Mouse (Mus musculus): ENCODE measurements at regions not wholly inside any gene's neighbourhood (a gene's known extent, or its start where the extent isn't known, plus 50 kb on each side); places are given as distances from the start of the nearest gene placed in this dataset.

GRCm38 (mm10) chr8:49441270-49441669 lies 597.5 kb upstream of the Tenm3 start:
- intact Hi-C loops (cut with DNase I), result no loop called here

DNA sequence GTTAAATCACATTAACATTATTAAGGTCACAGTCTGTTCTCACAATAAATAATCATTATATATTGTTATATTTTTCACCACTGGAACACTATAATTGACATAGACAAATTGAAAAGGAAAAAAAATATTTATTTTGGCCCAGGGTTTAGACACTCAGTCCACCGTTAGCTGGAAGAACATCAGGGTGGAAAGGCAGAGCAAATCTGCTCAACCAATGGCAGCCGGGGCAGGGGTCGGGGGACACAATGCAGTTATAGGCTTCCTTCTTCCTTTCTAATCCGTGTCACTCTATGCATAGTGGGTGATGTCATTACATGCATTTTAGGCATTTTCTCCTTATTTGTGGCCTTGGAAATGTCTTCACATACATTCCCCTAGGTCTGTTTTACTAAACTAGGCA lies 552.8 kb upstream of the Tenm3 start:
- intact Hi-C loops (cut with DNase I), result no loop called here

DNA sequence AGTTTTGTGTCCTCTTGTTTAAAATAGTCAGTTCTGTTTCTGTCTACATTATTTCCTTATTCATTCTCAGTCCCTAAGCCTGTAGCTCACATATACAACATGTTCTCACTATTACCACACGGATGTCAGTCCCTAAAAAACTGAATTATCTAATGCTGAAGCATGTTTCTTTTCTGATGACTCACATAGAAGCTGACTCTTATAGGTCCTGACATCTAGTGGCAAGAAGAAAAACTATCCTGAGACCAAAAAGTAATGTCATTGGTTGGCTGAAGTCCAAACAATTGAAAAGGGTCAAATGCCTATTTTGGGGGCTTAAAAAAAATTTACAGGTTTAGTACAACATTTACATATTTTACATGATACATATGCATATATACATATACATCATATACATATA lies 551.3 kb upstream of the Tenm3 start:
- intact Hi-C loops (cut with DNase I), result no loop called here

- intact Hi-C loops (cut with DNase I), result no loop called here
Measured at GRCm38 (mm10) chr8:49389525-49389924, 545.8 kb upstream of the Tenm3 start.

- intact Hi-C loops (cut with DNase I), result no loop called here
Measured at GRCm38 (mm10) chr8:49387587-49387986, 543.8 kb upstream of the Tenm3 start.

GRCm38 (mm10) chr8:49372686-49373085 lies 528.9 kb upstream of the Tenm3 start:
- intact Hi-C loops (cut with DNase I), result no loop called here

DNA sequence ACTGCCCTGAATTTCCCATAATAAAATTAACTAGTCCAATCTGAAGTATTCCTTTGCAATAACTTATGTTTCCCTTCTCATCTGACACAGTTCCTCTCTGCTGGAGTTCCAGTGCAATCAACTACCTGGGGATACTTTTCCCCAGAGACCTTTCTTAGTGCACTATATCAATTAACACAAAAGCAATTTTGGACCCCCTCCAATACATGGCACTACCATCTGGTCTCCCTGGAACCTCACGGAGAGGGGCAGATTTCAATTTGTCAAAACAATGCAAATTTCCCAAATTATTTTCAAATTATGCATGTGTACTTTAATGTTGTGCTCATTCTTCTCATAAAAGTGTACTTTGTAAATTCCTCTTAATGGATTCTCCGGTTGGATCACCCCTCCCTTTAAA lies 518.9 kb upstream of the Tenm3 start:
- intact Hi-C loops (cut with DNase I), result no loop called here

DNA sequence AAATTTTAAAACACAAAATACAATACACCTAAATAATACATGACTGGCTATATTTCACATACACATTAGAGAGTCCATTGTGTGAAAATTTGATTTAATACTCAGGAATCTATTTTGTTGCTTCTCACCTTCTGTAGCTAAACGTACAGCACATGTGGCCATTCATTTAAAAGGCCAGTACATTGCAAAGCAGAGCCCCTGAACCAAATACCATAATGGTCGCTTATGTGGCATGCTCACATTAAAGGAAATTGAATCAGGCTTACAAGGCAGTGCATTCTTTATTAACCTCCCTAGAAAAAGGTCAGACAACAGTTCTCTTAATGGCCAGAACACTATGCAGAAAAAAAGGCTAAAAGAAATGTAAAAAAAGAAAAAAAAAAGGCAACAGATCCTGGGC lies 517.7 kb upstream of the Tenm3 start:
- intact Hi-C loops (cut with DNase I), result no loop called here

GRCm38 (mm10) chr8:49360121-49360520 lies 516.4 kb upstream of the Tenm3 start:
- intact Hi-C loops (cut with DNase I), result no loop called here

GRCm38 (mm10) chr8:49359671-49360070 lies 515.9 kb upstream of the Tenm3 start:
- intact Hi-C loops (cut with DNase I), result no loop called here

DNA sequence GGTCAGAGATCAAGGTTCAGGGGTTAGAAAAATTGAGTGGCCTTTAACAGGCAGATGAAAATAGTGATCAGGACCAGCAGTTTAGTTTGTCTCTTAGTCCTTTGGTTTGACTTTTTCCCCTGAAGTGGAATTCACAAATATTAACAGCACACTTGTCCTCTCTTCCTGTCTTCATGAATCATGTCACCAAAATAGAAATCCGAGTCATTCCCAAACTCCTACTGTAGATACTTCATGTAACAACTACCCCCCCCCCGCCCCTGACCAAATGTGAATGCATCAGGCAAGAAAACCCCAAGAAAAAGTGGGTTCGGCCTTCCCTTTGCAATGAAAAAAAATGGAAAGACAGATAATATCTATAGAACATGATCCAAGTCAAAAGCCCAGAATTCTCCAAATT lies 504.9 kb upstream of the Tenm3 start:
- intact Hi-C loops (cut with DNase I), result no loop called here

- intact Hi-C loops (cut with DNase I), result no loop called here
Measured at GRCm38 (mm10) chr8:49338716-49339115, 495.0 kb upstream of the Tenm3 start.

GRCm38 (mm10) chr8:49326980-49327379 lies 483.2 kb upstream of the Tenm3 start:
- intact Hi-C loops (cut with DNase I), result no loop called here

DNA sequence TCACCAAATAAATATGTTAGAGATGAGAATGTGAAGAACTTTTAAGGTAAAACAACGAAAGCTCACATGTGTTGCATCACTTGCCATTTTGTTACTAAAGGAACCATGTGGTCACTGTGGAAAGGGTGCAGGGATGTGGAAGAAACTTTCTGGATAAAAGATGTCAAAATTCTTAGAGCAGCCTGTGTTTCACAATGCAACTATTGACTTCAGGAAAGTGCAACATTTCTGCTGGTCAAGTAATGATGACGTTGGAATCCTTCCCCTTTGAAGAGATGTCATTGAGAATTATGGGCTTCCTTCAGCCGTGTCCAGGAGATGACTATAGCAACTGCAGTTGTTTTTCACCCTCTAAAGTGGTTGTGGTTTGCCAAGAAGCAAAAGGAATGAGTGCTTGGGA lies 477.7 kb upstream of the Tenm3 start:
- intact Hi-C loops (cut with DNase I), result no loop called here

DNA sequence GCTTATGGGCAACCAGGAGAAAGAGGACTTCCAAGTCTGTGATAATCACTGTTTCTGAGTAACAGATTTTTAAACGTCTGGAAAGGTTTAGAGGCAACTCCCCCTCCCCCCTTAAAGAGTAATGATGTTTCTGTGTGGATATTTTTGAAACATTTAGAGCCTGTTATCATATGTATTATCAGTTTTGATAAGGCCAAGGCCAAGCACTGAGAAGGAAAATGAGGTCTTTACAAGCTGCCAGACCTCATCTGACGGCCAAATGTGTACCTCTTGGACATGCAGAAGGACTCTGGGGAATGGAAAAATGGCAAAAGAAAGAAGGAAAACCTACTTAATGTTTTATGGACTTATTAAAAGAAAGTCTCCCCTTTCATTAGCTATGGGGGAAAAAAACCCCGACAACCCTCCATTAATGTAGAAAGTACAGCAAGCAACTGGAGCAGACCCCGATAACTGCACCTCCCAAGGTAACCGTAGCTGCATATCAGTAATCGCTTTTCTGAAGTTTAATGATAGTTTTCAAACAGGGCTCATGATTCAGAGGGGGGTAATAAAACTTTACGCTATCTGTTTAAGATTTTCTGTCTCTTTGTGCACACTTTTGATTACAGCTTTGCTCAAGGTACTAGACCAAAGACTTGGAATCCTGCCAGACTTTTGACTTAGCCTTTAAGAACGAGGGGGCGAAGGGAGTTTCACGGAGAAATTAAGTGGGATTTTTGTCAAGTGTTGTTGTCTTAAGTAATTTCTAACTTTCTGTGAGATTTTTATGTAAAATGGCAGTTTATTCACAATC lies 469.9 kb upstream of the Tenm3 start:
- intact Hi-C loops (cut with DNase I), result no loop called here

- intact Hi-C loops (cut with DNase I), result no loop called here
Measured at GRCm38 (mm10) chr8:49312816-49313215, 469.1 kb upstream of the Tenm3 start.

- intact Hi-C loops (cut with DNase I), result no loop called here
Measured at GRCm38 (mm10) chr8:49282401-49282800, 438.6 kb upstream of the Tenm3 start.

DNA sequence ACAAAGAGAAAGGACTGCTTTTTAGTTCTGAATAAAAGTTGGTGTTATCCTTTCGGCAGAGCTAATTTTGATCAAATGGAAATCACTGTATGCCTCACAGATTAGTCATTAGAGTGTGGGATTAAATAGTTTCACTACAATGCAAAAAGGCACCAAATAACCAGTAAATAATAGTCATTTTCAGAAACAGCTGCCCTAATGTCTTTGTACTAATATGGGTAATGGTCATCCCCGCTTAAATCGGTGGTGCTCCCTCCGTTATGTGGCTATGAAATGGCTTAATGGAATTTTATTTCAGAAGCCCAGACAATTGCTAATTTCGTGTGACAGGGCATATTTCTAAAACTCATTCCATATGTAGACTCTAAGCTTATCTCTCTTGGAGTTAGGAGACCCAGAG lies 437.5 kb upstream of the Tenm3 start:
- intact Hi-C loops (cut with DNase I), result no loop called here

DNA sequence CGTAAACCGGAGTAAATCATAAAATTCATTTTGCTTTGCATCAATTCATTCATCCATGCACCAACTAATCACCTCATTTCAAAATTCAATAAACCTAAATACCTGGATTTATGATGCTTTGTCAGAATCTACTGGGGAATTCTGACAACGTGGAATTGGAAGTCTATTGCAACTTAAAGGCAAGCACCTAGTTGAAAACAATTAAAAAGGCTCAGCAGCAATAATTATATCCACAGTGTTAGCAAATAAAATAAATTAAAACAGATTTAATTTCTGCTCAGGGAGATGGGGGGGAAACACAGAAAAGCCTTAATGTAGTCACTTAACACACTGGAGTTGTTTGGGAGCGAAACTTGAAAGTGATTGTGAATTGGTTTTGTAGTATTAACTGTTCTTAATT lies 430.3 kb upstream of the Tenm3 start:
- intact Hi-C loops (cut with DNase I), result no loop called here

- intact Hi-C loops (cut with DNase I), result no loop called here
Measured at GRCm38 (mm10) chr8:49273109-49273508, 429.4 kb upstream of the Tenm3 start.

DNA sequence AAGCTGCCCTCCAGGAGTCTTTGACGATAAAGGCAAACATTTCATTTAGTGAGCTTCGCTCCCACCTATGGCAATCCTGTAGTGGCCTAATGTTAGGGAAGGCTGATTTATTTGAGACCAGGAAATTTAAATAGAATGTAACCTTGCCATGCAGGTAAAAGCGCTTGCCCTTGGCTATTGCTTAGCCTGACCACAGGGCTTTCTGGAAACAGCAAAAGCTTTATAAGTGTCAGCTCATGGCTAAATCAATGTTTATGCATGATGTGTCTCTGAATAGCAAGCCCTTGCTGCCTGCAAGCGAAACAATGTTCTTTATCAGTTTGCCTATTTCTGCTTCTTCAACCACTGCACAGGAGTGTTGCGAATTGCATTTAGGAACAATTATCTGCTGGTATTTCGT lies 419.7 kb upstream of the Tenm3 start:
- intact Hi-C loops (cut with DNase I), result no loop called here

DNA sequence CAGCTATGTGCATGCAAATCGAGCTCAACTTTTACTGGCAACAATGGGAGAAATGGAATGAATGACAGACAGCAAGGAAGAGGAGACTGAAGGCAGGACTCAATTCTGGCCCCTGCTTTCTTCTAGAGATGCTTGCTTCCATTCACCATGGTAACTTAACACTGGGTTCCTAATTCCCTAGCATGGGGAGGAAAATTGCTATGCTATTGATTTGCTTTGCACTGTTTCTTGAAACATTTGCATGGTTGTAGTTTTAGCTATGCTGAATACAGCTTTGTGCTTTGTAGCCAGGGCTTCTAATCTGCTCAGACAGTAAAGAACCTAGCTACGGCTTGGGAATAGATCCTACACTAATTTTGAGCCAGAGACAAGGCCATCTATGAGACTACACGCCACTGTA lies 419.0 kb upstream of the Tenm3 start:
- intact Hi-C loops (cut with DNase I), result no loop called here

DNA sequence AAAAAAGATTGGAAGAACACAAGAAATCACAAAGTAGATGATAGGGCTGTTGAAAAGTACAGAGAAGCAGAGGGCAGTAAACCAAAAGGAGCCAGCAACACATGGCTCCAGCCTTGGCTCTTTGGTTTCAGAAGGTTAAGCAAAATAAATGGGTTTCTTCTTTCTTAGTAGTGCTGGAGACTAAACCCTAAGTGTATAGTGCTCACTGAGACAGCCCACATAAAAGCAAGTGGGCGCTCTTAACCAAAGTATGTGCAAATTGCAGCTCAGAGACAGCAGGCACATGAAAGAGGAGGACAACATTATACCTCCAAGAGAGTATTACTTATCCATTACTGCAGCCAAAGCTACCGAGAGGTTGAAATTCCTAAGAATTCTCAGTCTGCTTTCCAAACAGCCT lies 412.2 kb upstream of the Tenm3 start:
- intact Hi-C loops (cut with DNase I), result no loop called here

Data from adrenal gland (tissue).